Mouse (Mus musculus) heart, adult 9 months (tissue): ENCODE data around the gene Plcb1.

ENCODE experiments used
- DNase-seq, 2 experiments: peaks; one replicate each; pipeline ENCODE4 v3.0.0; 2022; ENCODE audit warnings: low spot score in 2 of 2

Plcb1 gene

DNA sequence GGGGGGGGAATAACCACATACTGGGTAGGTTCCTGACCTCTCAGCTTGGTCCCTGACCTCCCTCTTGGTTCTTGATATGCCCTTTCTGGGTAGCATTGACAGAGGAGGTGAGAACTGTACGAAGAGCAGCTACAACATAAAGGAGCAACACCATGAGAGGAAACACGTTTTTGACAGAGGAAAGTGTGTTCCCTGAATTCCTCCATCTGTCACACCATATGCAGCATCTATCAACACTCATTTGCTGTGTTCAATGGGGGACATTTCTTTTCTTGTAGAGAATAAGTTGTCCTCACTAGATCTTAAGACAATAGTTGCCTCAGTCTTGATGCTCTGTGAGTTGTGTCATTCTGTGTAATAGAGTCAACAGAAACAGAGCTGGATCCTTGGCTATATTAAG, 733.1 kb downstream of the Plcb1 start:
- no peak for DNase-seq
